In the genomic region with DNA sequence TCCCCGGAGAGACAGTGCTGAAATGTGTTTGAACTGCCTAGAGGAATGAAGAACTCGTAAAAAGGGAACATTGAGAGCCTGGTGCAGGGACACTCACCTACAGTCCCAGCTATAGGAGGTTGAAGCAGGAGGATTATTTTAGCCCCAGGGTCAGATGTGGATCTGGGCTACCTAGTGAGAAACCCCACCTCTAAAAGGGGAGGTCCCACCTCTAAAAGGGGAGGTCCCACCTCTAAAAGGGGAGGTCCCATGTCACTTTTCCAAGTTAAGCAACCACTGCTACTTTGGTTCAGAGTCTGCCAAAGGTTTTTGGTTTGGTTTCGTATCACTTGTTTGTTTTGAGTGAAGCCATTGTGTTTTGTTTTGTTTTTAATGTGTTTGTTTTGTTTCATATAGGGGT, we compare ENCODE assay signal across 11 mouse cellular contexts.
"Had no signal": no experiment of that assay in that cellular context is flagged by ENCODE, and none has a peak within 500 bp of the region (broad histone marks: within the 10 kb centered on the region; RNA-seq: fewer than 3 reads in every experiment).

No protein-coding gene starts in this region.

- H3K27ac ChIP-seq: kidney, postnatal 0 days; limb, embryonic 13.5 days; liver, embryonic 13.5 days; midbrain, embryonic 13.5 days had no signal

- H3K27me3 ChIP-seq: limb, embryonic 13.5 days; liver, embryonic 13.5 days; midbrain, embryonic 13.5 days had no signal

- H3K9ac ChIP-seq: limb, embryonic 13.5 days; liver, embryonic 13.5 days; midbrain, embryonic 13.5 days had no signal

- H3K9me3 ChIP-seq: liver, embryonic 13.5 days; midbrain, embryonic 13.5 days had no signal

- H3K4me2 ChIP-seq: limb, embryonic 13.5 days; liver, embryonic 13.5 days; midbrain, embryonic 13.5 days had no signal

- H3K36me3 ChIP-seq: liver, embryonic 13.5 days; midbrain, embryonic 13.5 days had no signal

- H3K4me3 ChIP-seq: layer of hippocampus, adult 2 months; limb, embryonic 13.5 days; liver, embryonic 13.5 days; midbrain, embryonic 13.5 days had no signal

- DNase-seq: kidney, adult 9 months; kidney, postnatal 36 days; left cerebral cortex, postnatal 4 days; liver, embryonic 13.5 days; lung, adult 18-20 months; right cerebral cortex, postnatal 14 days; thymus, postnatal 36 days had no signal
